Mouse (Mus musculus) neutrophil, adult 5-6 weeks (primary cell): Measurements from ENCODE around the gene Ppara. TPM values are rescaled to one million over a fixed set of nuclear protein-coding genes. Genes with fewer than 3 reads are reported as not detected.

Experiments
- ATAC-seq: fragments of 151-379, 151-347 bp; 2 replicates; pipeline ENCODE4 v1.8.0; 2017; ENCODE audit warnings: mild to moderate bottlenecking, moderate TSS enrichment; ENCODE audit not compliant: insufficient number of reproducible peaks, poor library complexity, low FRiP score, severe bottlenecking; ENCODE audit errors: extremely low read depth
- total RNA-seq: library from RNA; stranded (forward); fragments of 200-1000 nt; gene quantifications from 2 replicates; pipeline ENCODE4 v1.2.3, GENCODE M21; 2017

The Ppara gene
- total RNA-seq, 1 experiment from 2014 or later: not detected

- no peak for ATAC-seq
Measured at GRCm38 (mm10) chr15:85717800-85718199, 17.0 kb upstream of the Ppara start.

- no peak for ATAC-seq
Measured at GRCm38 (mm10) chr15:85719017-85719416, 15.8 kb upstream of the Ppara start.

- no peak for ATAC-seq
Measured at GRCm38 (mm10) chr15:85720366-85720841, 14.4 kb upstream of the Ppara start.

GRCm38 (mm10) chr15:85724271-85725165, 10.3 kb upstream of the Ppara start:
- ATAC-seq: no peak

GRCm38 (mm10) chr15:85728224-85728623, 6.6 kb upstream of the Ppara start:
- ATAC-seq: no peak

- no peak for ATAC-seq
Measured at GRCm38 (mm10) chr15:85729256-85729655, 5.5 kb upstream of the Ppara start.

- ATAC-seq: no peak
Measured at GRCm38 (mm10) chr15:85730027-85730426, 4.8 kb upstream of the Ppara start.

- no peak for ATAC-seq
Measured at GRCm38 (mm10) chr15:85731885-85732603, 2.7 kb upstream of the Ppara start.

- no peak for ATAC-seq
Measured at GRCm38 (mm10) chr15:85732604-85732968, 2.2 kb upstream of the Ppara start.

- ATAC-seq: no peak
Measured at GRCm38 (mm10) chr15:85733686-85734085, 1.1 kb upstream of the Ppara start.

- no peak for ATAC-seq
Measured at GRCm38 (mm10) chr15:85734148-85734547, 635 bp upstream of the Ppara start.

- 0 out of 2 replicates have a peak, but pooled peaks have one; percentile 27 for ATAC-seq
Measured at GRCm38 (mm10) chr15:85735063-85735835, 466 bp downstream of the Ppara start.

GRCm38 (mm10) chr15:85735836-85736190, 1.0 kb downstream of the Ppara start:
- no peak for ATAC-seq

GRCm38 (mm10) chr15:85736506-85736905, 1.7 kb downstream of the Ppara start:
- ATAC-seq: no peak

- no peak for ATAC-seq
Measured at GRCm38 (mm10) chr15:85738416-85738815, 3.6 kb downstream of the Ppara start.

- no peak for ATAC-seq
Measured at GRCm38 (mm10) chr15:85738939-85739338, 4.2 kb downstream of the Ppara start.

- ATAC-seq: no peak
Measured at GRCm38 (mm10) chr15:85742608-85743007, 7.8 kb downstream of the Ppara start.

- ATAC-seq: no peak
Measured at GRCm38 (mm10) chr15:85743946-85744345, 9.2 kb downstream of the Ppara start.

GRCm38 (mm10) chr15:85746178-85746577, 11.4 kb downstream of the Ppara start:
- ATAC-seq: no peak
